Mouse (Mus musculus): ENCODE data around the gene Nr2c2.

The Nr2c2 gene

GRCm38 (mm10) chr6:92131456-92131855, 40.3 kb downstream of the Nr2c2 start:
- no peak for DNase-seq

- no peak for DNase-seq
Observed at GRCm38 (mm10) chr6:92132021-92132911, 41.1 kb downstream of the Nr2c2 start.

- DNase-seq = no peak
Observed at GRCm38 (mm10) chr6:92133617-92134016, 42.4 kb downstream of the Nr2c2 start.

- no peak for DNase-seq
Observed at GRCm38 (mm10) chr6:92136356-92136755, 45.2 kb downstream of the Nr2c2 start.

- DNase-seq = no peak
Observed at GRCm38 (mm10) chr6:92145881-92146280, 54.7 kb downstream of the Nr2c2 start.

- DNase-seq = no peak
Observed at GRCm38 (mm10) chr6:92153774-92154173, 62.6 kb downstream of the Nr2c2 start.

- peak; percentile 59 for DNase-seq
Observed at GRCm38 (mm10) chr6:92158801-92159200, 67.6 kb downstream of the Nr2c2 start.

- no peak for DNase-seq
Observed at GRCm38 (mm10) chr6:92162724-92163123, 71.5 kb downstream of the Nr2c2 start.

- no peak for DNase-seq
Observed at GRCm38 (mm10) chr6:92176450-92176849, 85.3 kb downstream of the Nr2c2 start.

GRCm38 (mm10) chr6:92183621-92184131, 92.5 kb downstream of the Nr2c2 start, which contains the start of gene Mrps25:
Gene Mrps25, minus strand, starts transcription at chr6:92184033.
- DNase-seq = peak; percentile 73

- DNase-seq = peak; percentile 27
Observed at GRCm38 (mm10) chr6:92184178-92184577, 93.0 kb downstream of the Nr2c2 start.

GRCm38 (mm10) chr6:92199414-92199813, 108.2 kb downstream of the Nr2c2 start:
- DNase-seq = no peak

GRCm38 (mm10) chr6:92214055-92214772, 123.0 kb downstream of the Nr2c2 start:
- DNase-seq = no peak

GRCm38 (mm10) chr6:92214773-92215449, 123.7 kb downstream of the Nr2c2 start, which contains the start of gene Rbsn:
Gene Rbsn, minus strand, starts transcription at chr6:92214925.
- DNase-seq = peak; percentile 92

GRCm38 (mm10) chr6:92219445-92219844, 128.3 kb downstream of the Nr2c2 start:
- no peak for DNase-seq

GRCm38 (mm10) chr6:92221604-92222003, 130.4 kb downstream of the Nr2c2 start:
- DNase-seq = no peak

- DNase-seq = no peak
Observed at GRCm38 (mm10) chr6:92222021-92222420, 130.8 kb downstream of the Nr2c2 start.
